Mouse (Mus musculus) midbrain, embryonic 11.5 days (tissue): ENCODE data around the gene Nsmf. TPM values are rescaled to one million over a fixed set of nuclear protein-coding genes. Genes with fewer than 3 reads are reported as not detected.

ENCODE experiments used
- ATAC-seq: fragments of 200-750 bp; cut with Nextera tagmentation; 2 replicates; pipeline ENCODE4 v1.8.0; 2017; ENCODE audit warnings: moderate TSS enrichment, moderate library complexity; ENCODE audit not compliant: low FRiP score
- DNase-seq: peaks from one replicate; pipeline ENCODE4 v3.0.0; 2015; ENCODE audit warnings: low spot score; ENCODE audit errors: missing footprints
- H3K27ac ChIP-seq: fragments of 300-500 bp; sonication (generic); 2 replicates; pipeline ENCODE4 v1.5.1; 2014; ENCODE audit warnings: low read depth, low read length
- H3K27me3 ChIP-seq: fragments of 300-500 bp; sonication (generic); 2 replicates; pipeline ENCODE4 v1.6.1; 2014; ENCODE audit warnings: mild to moderate bottlenecking, low read length, moderate library complexity, mixed read lengths; ENCODE audit not compliant: control insufficient read depth, insufficient read depth
- H3K36me3 ChIP-seq: fragments of 300-500 bp; sonication (generic); 2 replicates; pipeline ENCODE4 v1.6.1; 2014; ENCODE audit warnings: mild to moderate bottlenecking, low read length, moderate library complexity, mixed read lengths; ENCODE audit not compliant: control insufficient read depth, insufficient read depth
- H3K4me1 ChIP-seq: fragments of 300-500 bp; sonication (generic); 2 replicates; pipeline ENCODE4 v1.6.1; 2014; ENCODE audit warnings: low read length; ENCODE audit not compliant: control insufficient read depth, insufficient read depth
- H3K4me2 ChIP-seq: fragments of 300-500 bp; sonication (generic); 2 replicates; pipeline ENCODE4 v1.6.1; 2014; ENCODE audit warnings: mild to moderate bottlenecking, moderate library complexity
- H3K4me3 ChIP-seq: fragments of 300-500 bp; sonication (generic); 2 replicates; pipeline ENCODE4 v1.5.1; 2014; ENCODE audit warnings: low read depth, low read length
- H3K9ac ChIP-seq: fragments of 300-500 bp; sonication (generic); 2 replicates; pipeline ENCODE4 v1.6.1; 2014; ENCODE audit warnings: low read length
- H3K9me3 ChIP-seq: fragments of 300-500 bp; sonication (generic); 2 replicates; pipeline ENCODE4 v1.6.1; 2016; ENCODE audit warnings: low read length; ENCODE audit not compliant: control insufficient read depth
- WGBS: fragments of 180-500 bp; shearing (Covaris S2); extraction: QIAGEN DNeasy Blood & Tissue Kit; methylation state at CpG from one replicate; pipeline ENCODE4 v1.1.7; 2014; 5-methylcytosine and 5-hydroxymethylcytosine counted together
- polyA plus RNA-seq: library from polyadenylated mRNA; unstranded; fragments of >200 nt; fragmentation: Nextera tagmentation; extraction: Ambion mirVana; gene quantifications from 2 replicates; pipeline ENCODE4 v1.2.1, GENCODE M21; 2014

Nsmf gene
- polyA plus RNA-seq, 1 experiment from 2014 or later, result 34.7 TPM

DNA sequence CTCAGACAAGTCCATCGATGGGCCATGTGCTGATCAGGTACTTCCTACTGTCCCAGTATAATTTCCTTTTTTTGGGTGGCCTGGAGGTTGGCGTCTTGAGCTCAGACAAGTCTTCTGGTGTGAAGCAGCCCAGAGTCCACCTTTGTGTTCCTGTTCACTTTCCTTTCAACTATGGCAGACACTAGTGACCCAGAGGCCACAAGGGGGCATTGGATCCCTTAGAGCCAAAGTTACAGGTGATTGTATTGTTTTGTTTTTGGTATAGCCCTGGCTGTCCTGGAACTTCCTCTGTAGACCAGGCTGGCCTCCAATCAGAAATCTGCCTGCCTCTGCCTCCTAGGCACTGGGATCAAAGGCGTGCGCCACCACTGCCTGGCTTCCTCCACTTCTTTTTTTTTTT, 18.2 kb downstream of the Nsmf start:
- Histone ChIP-seq H3K36me3 (no peaks in the 10 kb centered on the region), H3K9ac (no peak overlapping the region), H3K27ac (no peak overlapping the region), H3K4me3 (no peak overlapping the region), H3K27me3 (no peaks in the 10 kb centered on the region), H3K4me2 (no peak overlapping the region), H3K9me3 (no peaks in the 10 kb centered on the region), H3K4me1 (no peaks in the 10 kb centered on the region)
- no peak for ATAC-seq
- WGBS, result 93% methylated on average over 4 of the region's 4 CpGs
- no peak for DNase-seq

DNA sequence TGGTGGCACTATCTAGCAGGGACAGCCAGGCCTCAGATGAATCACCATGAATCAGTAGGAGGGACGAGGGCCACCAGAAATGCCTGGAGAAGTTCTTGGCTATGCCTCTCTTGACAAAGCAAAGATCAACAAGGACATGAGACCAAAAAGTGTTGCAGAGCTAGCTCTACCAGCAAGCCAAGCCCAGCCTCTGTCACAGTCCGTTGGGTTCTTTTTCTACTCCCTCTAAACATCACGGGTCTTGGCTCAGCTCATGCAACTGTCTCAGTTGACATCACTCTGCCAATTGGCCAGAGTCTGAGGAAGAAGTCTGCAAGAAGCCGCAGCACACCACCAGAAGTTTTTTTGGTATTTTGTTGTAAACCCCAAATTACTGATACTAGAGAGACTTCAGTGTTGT, 21.4 kb downstream of the Nsmf start:
- no peaks in the 10 kb centered on the region for H3K9me3 ChIP-seq
- H3K27ac ChIP-seq, result no peak overlapping the region
- no peaks in the 10 kb centered on the region for H3K36me3 ChIP-seq
- ATAC-seq (no peak), DNase-seq (no peak)
- 75% methylated on average over 4 of the region's 4 CpGs for WGBS
- no peak overlapping the region for H3K4me3 ChIP-seq
- H3K4me1 ChIP-seq, result no peaks in the 10 kb centered on the region
- no peak overlapping the region for H3K4me2 ChIP-seq
- H3K27me3 ChIP-seq, result no peaks in the 10 kb centered on the region
- H3K9ac ChIP-seq, result no peak overlapping the region

DNA sequence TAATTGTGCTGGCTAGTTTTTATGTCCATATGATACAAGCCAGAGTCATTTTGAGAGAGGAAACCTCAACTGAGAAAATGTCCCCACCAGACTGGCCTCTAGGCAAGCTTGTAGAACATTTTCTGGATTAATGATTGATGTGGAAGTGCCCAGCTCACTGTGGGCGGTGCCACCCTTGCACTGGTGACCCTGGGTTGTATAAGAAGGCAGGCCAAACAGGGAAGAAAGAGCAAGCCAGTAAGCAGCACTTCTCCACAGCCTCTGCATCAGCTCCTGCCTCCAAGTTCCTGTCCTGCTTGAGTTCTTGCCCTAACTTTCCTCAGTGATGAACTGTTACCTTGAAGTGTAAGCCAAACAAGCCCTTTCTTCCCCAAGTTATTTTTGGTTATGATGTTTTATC, 24.8 kb downstream of the Nsmf start:
- Histone ChIP-seq H3K9ac (no peak overlapping the region), H3K4me1 (no peaks in the 10 kb centered on the region), H3K27ac (no peak overlapping the region), H3K4me3 (no peak overlapping the region), H3K4me2 (no peak overlapping the region), H3K9me3 (no peaks in the 10 kb centered on the region), H3K36me3 (no peaks in the 10 kb centered on the region), H3K27me3 (no peaks in the 10 kb centered on the region)
- no peak for DNase-seq
- no peak for ATAC-seq
- 84% methylated on average over 1 of the region's 1 CpGs for WGBS

DNA sequence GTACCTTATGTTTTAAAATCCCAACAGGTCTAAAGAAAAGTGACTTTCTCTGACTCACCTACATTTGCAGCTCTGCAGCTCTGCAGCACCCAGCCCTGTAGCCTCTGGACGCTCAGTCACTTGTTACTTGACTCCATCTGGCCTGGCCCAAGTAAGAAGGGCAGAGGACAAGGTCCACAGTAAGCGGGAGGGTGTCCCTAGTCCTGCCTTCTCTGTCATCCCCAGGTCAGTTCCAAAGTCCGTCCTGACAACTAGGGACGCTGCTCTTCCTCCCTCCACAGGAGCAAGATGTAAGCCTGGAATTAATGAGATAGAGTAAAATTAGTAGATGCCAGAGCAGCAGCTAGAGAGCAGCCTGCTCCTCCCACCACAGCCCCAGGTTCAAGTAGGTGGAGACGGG, 25.9 kb downstream of the Nsmf start, which contains the start of gene Entpd8:
TSS of gene Entpd8 (plus strand) at position 229 of the 400 bp plus-strand sequence.
- H3K4me1 ChIP-seq, result no peaks in the 10 kb centered on the region
- no peaks in the 10 kb centered on the region for H3K36me3 ChIP-seq
- no peak within 1 kb of the TSS for H3K4me2 ChIP-seq
- no peak within 1 kb of the TSS for H3K4me3 ChIP-seq
- no peaks in the 10 kb centered on the region for H3K9me3 ChIP-seq
- H3K27me3 ChIP-seq, result no peaks in the 10 kb centered on the region
- ATAC-seq, result no peak
- no peak within 1 kb of the TSS for H3K27ac ChIP-seq
- DNase-seq, result no peak
- no peak within 1 kb of the TSS for H3K9ac ChIP-seq
- WGBS, result 55% methylated on average over 5 of the region's 5 CpGs

DNA sequence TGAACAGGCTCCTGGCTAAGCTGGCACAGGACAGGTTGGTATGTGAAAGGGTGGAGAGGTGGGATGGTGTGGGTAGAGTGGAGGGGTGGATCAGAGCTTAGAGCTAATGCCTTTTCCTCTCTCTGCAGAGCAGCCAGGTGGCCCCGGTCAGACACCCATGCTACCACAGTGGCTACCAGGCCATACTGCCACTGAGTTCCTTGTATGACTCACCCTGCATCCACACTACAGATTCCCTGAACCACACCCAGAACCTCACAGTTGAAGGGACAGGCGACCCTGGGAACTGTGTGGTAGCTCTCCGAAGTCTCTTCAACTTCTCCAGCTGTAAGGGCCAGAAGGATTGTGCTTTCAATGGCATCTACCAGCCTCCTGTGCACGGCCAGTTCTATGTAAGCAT, 29.5 kb downstream of the Nsmf start:
- no peaks in the 10 kb centered on the region for H3K9me3 ChIP-seq
- no peaks in the 10 kb centered on the region for H3K27me3 ChIP-seq
- no peak overlapping the region for H3K9ac ChIP-seq
- no peak overlapping the region for H3K27ac ChIP-seq
- H3K4me3 ChIP-seq, result no peak overlapping the region
- ATAC-seq (no peak), DNase-seq (no peak)
- 82% methylated on average over 4 of the region's 4 CpGs for WGBS
- H3K36me3 ChIP-seq, result no peaks in the 10 kb centered on the region
- no peaks in the 10 kb centered on the region for H3K4me1 ChIP-seq
- no peak overlapping the region for H3K4me2 ChIP-seq

DNA sequence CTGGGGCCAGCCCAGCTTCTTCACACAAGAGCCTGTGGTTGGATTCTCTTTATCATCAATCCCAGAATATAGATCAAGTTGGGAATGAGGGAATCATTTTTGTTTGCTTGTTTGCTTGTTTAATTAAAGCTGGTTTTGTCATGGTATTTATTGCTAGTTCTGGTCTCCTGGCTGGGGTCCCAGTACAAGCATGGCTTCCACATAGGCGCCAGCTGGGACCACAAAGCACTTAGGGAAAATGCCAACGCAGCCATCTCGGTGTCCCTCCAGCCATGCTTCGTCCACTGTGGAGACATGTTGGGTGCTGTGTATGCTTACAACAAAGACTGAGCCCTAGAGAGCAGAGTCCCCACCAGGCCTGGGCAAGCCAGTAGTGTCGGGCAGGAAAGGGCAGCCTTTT, 31.4 kb downstream of the Nsmf start:
- Histone ChIP-seq H3K27me3 (no peaks in the 10 kb centered on the region), H3K36me3 (no peaks in the 10 kb centered on the region), H3K4me1 (no peaks in the 10 kb centered on the region), H3K4me2 (no peak overlapping the region), H3K9me3 (no peaks in the 10 kb centered on the region), H3K9ac (no peak overlapping the region), H3K4me3 (no peak overlapping the region), H3K27ac (no peak overlapping the region)
- no peak for DNase-seq
- ATAC-seq, result no peak
- 91% methylated on average over 5 of the region's 5 CpGs for WGBS

DNA sequence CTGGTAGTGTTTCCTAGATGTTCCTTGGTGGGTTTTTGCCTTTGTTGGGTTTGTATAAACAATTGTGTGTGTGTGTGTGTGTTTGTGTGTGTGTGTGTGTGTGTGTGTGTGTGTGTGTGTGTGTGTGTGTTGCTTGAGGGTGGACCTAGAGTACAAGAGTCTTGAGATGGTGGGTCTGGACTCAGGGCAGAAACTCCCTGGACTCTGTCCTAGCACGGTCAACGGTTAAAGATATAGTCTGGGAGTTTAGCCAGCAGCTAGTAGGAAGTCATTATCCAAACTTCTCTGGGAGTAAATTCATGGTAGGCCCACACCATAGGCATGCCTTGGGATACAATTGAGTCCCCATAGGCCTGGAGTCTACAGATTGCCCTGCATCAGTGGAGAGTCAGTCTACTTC, 33.7 kb downstream of the Nsmf start:
- Histone ChIP-seq H3K4me3 (no peak overlapping the region), H3K4me2 (no peak overlapping the region), H3K36me3 (no peaks in the 10 kb centered on the region), H3K9me3 (no peaks in the 10 kb centered on the region), H3K4me1 (no peaks in the 10 kb centered on the region), H3K27me3 (no peaks in the 10 kb centered on the region), H3K27ac (no peak overlapping the region), H3K9ac (no peak overlapping the region)
- 98% methylated on average over 2 of the region's 2 CpGs for WGBS
- ATAC-seq (no peak), DNase-seq (no peak)

DNA sequence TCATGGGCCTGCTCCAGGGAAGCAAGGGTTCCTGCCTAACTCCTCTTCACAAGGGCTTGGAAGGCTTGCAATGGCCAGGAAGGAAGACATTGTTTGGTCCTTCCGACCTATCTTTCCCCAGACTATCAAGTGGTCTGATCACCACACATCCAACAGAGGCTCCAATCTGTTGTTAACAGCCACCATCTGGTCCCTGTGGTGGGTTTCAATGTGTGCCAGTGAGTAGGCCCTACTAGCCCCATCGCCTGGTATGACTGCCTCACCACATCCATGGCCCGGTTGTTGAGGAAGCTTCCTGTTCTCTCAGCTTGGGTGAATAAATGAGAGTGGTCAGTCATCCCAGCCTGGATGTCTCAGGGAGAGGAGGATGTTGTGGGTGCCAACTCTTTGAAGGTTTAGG, 34.5 kb downstream of the Nsmf start:
- Histone ChIP-seq H3K27ac (no peak overlapping the region), H3K27me3 (no peaks in the 10 kb centered on the region), H3K36me3 (no peaks in the 10 kb centered on the region), H3K4me3 (no peak overlapping the region), H3K9me3 (no peaks in the 10 kb centered on the region), H3K9ac (no peak overlapping the region), H3K4me2 (no peak overlapping the region), H3K4me1 (no peaks in the 10 kb centered on the region)
- no peak for ATAC-seq
- no peak for DNase-seq
- WGBS, result 87% methylated on average over 3 of the region's 3 CpGs

DNA sequence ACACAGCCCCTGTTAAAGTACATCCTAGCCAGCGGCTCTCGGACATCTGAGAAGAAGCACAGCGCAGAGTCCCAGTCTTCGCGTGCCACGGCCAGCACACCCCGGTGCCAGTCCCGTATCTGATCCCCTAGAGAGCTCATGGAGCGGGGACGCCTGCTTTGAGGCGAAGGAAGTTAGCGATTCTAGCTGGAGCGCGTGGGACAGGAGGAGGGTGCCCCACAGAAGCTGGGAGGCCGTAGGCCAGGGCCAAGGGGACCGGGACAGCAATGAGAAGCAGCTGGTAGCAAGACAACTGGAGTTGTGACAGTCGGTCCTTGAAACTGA, 40.6 kb downstream of the Nsmf start:
- no peaks in the 10 kb centered on the region for H3K36me3 ChIP-seq
- peaks cover 3% of the 10 kb centered on the region for H3K27me3 ChIP-seq
- no peak overlapping the region for H3K27ac ChIP-seq
- no peak for ATAC-seq
- no peak for DNase-seq
- no peak overlapping the region for H3K4me3 ChIP-seq
- 41% methylated on average over 17 of the region's 17 CpGs for WGBS
- H3K4me2 ChIP-seq, result peak overlapping the region; percentile 19
- H3K9me3 ChIP-seq, result no peaks in the 10 kb centered on the region
- H3K4me1 ChIP-seq, result peaks cover 6% of the 10 kb centered on the region
- H3K9ac ChIP-seq, result no peak overlapping the region
